Mouse (Mus musculus) left cerebral cortex, postnatal 14 days (tissue): ENCODE results near the gene Ccdc177. TPM values are rescaled to one million over a fixed set of nuclear protein-coding genes. Genes with fewer than 3 reads are reported as not detected.

Source experiments
- DNase-seq, 2 experiments: peaks; one replicate each; pipeline ENCODE4 v3.0.0; 2021 to 2022; ENCODE audit warnings: low spot score in 2 of 2, mixed read lengths in 1 of 2
- intact Hi-C: fragments of 180-260 bp; cut with DNase I; formaldehyde crosslinking; loops from one replicate; pipeline ENCODE4 v1.15.1; 2025
- total RNA-seq, 2 experiments: library from RNA; stranded (reverse); gene quantifications; 2 replicates each; pipeline ENCODE4 v1.2.3; 2021

Gene Ccdc177
- total RNA-seq, 2 experiments from 2014 or later = 17.0 to 18.1 TPM

DNA sequence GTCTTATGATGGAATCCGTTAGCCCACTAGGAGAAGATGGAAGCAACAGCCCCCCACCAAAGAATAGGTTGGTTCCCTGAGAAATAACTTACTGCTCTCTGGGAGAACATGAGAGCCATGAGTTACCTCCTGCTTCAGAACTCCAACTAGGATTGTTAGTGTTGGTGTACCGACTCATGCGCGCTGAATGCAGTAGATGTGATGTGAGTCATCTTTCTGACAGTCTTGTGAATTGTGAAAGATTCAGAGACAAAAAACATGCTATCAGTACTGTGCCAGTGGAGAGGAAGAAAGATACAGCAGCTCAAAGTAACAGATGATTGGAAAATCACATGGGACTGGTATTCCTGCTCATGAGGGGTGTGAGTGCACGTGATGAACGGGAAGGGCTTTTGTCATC lies 8.9 kb downstream of the Ccdc177 start:
- DNase-seq = no peak
- intact Hi-C loops = no loop called here

DNA sequence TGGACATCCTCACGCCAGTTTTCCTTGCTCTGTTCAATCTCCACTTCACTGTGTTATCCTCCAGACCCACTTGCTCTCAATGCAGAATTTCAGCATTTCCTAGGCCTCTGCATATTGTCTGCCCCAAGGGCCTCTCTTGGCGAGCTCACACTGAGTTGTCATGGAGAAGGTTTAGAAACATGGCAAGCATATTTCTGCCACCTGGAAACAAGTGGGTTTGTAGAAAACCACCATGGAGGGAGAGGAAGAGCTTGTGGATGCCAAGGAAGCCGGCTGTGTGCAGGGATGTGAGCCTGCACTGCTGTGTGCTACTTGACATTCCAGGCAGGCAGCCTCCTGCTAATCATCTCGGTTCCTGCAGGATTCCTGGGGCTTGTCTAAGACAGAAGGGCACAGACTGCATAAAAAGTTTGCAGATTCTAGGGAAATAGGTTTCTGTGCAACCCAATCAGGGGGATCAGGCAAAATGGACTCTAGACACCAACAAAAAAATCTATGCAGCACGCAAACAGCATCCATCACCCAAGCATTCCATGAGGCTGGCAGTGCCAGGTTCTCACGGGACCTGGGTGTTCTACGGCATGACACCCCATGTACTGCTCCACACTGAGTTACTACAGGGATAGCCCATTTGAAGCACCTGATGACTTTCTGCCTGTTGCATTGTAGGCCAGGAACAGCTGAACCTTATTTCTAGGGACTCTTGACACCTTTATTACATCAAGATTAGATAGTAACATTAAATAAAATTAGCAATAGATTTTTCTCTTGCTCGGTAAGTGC lies 14.3 kb downstream of the Ccdc177 start:
- intact Hi-C loops = no loop called here
- peak; percentile 48 to 69 for DNase-seq

DNA sequence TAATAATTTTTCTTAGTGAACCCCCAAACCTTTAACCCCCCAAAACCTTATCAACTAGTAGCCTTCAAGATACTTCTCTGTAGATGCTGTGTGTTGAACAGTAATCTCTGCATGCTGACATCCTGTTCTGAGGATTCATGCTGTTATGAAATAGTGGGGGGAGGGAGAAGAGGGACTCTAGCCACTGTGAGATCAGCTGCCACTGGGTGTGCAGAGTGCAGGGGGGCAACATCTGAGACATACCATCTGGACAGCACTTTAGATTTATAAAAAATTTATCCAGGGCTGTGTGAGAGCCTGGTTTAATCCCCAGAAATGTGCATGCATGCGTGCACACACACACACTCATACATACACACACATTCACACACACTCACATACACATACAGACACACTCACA lies 15.9 kb downstream of the Ccdc177 start:
- intact Hi-C loops = no loop called here
- DNase-seq = no peak

DNA sequence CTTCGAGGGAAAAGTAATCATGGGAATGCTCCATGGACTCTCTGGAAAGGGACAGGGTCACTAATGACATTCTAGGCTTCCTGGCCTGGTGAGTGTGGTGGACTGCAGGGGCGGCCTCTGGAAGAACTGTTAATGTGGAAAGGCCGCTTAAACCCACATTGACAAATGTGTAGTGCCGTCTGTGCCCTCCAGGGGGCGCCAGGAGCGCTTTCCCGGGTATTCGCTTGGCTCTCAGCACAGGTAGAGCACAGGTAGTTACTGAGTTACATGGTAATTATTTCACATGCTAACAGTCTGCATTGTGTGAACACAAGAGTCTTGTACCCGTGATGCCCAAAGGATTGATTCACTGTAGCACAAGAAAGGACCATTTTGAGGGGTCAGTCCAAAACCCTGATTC lies 21.0 kb downstream of the Ccdc177 start:
- DNase-seq = no peak
- intact Hi-C loops = no loop called here

DNA sequence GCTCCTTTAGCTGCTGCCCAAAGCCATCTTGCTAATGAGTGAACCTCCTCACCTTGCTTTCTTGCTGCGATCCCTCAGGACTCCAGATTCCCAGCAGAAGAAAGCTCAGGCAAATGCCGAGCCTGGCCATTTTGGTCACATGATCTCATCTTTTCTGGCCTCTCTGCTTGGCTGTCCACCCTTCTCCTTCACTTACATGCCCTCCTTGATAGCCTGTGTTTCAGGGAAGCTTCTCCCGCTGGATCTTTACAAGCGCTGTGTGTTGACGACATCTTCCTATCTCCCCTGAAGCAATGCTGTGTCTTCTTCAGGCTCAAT lies 23.2 kb downstream of the Ccdc177 start:
- intact Hi-C loops = no loop called here
- DNase-seq = no peak

DNA sequence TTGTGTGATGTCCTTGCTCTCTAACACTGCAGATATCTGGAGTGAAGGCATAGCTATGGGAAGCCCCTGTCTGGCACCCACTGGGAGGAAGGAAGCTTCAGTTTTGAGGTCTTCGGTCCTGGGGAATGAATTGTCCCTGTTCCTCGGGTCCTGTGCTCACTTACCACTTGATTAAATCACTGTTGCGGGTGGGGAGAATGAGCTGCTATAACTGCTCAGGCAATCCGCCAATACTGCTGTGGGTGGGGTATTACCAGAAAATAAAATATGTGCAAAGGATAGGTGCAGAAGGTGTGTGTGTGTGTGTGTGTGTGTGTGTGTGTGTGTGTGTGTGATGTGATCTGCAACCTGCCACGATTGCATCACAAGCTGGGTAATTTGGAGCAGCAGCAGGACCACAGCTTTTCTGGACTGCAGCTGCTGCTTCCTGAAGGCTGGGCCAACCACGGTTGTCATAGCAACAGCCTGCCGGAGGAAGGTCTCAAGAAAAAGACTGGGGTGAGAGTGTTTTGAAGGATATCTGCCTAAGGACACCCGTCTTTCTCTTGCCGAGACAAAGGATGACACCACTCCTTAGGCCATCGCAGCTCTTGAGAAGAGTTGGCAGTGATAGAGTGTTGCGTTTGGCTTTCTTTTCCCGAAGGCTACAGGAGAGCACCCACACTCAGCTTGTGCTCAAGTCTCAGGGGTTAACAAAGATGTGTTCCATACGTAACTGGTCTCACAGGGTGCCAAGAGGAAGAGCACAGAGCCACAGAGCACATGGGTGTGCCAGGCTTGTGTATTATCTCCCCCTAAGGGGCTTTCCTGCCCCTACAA lies 23.8 kb downstream of the Ccdc177 start:
- peak; percentile 74 to 88 for DNase-seq
- intact Hi-C loops = no loop called here

DNA sequence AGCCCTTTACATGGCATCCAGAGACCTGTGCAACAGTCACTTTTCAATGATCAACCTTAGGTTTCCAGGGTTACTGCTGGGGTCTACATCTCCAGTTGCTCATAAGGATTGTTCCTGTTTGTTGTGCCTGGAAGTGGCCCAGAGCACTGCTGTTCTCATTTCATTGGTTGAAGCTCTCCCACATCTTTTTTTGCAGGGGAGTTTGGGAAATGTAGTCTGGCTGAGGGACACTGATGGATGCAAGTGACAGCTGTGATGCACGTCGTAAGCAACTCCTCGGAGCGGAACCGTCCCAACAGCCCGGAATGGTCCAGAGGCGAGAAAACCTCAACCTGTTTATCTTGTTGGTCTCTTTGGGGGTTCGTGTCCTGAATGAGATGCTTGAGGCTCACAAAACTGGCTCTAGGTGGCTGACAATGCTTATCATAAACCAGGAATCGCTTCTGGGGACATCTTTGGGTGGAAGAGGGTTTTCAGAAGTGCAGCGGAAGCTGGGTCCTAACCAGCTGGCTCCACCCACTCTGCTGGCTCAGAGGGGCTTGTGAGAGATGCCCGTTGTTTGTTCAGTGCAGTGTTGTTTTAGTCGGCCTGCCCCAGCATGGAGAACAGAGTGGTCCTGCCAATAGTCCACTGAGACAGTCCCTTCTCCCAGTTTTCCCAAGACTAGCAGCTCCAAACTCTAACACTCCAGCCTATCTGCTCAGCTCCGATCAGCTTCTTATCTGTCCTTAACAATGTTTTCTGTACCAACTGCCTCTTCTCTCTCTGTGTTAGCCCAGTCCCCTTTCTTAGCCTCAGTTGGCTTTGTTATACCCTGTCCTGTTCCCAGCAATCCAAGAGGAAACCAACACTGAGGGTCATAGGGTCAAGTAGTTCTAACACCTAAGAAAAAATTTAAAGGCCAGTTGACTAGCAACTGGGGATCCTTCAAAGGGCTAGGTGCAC lies 25.7 kb downstream of the Ccdc177 start:
- intact Hi-C loops = no loop called here

DNA sequence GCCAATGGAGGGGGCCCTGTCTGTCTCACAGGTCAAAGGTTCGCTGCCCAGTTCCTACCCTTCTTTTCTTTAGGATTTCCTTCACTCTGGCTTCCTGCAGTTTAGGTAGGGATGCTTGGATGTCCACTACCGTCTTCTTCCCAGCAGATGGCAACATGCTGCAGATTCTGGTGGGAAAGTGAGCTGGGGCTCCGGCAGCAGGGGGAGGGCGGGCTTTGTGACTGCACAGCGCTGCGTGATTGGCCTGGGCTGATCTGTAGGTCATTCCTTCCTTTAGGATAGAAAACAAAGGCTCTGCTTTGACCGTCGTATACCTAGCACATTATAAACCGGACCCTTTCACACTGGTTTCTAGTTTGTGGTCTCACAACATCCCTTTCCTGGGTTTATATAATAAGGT lies 29.9 kb downstream of the Ccdc177 start:
- intact Hi-C loops = loop anchor here (1.0 kb wide), 1 partner anchor 30 kb away; the partner anchor contains the start of gene Ccdc177

More for the DNA sequence above, 25.7 kb downstream of the Ccdc177 start:
- DNase-seq = no peak

DNA sequence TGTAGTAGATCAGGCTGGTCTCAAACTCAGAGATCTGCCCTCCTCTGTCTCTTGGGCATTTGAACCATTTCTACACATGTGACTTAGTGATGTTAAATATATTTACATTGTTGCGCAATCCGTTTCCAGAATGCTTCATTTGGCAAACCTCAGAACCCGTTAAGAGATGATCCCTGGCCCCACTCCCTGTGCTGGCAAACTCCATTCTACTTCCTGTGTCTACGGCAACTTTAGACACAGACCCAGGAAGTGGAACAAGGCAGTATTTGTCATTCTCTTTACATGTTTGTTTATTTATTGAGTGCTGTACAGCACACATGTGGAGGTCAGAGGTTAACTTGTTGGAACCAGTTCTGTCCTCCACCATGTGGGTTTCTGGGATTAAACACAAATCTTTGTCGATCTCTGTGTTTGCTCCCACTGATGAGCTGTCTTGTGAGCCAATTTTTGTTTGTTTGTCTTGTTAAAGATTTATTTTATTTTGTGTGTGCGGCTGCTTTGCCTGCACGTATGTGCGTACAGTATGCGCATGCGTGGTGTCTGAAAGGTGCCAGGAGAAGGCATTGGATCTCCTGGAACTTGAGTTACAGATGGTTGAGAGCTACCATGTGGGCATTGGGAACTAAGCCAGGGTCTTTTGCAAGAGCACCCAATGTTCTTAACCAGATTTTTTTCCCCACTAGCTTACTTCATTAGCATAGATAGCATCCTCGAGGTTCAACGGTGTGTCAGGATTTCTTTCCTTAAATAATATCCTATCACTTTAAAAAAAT lies 30.5 kb downstream of the Ccdc177 start:
- intact Hi-C loops = loop anchor here (1.0 to 10.0 kb wide), 3 partner anchors 30 to 575 kb away; partner anchors contain the start of gene Ccdc177
- DNase-seq = peak in 1 of 2 experiments; percentile 69

More for the DNA sequence above, 29.9 kb downstream of the Ccdc177 start:
- DNase-seq = peak; percentile 80 to 86

DNA sequence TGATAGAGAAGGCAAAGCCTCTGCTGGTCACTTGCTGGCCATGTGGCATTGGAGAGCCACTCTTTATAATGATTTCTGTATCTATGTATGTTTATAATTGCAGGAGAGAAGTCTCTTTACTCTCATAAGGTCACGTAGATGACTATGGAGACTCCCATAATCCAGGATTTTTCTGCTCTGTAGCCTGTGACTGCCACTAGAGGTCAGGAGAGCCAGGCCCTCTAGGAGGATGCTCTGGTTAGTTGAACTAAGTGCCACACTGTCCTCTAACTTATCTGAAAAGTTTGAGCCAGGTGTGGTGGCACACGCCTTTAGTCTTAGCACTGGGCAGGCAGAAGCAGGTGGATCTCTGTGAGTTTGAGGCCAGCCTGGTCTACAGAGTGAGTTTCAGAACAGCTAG lies 31.7 kb downstream of the Ccdc177 start:
- DNase-seq = no peak
- intact Hi-C loops = loop anchor here (5.0 to 10.0 kb wide), 2 partner anchors 232 to 574 kb away; no protein-coding TSS in a partner anchor

DNA sequence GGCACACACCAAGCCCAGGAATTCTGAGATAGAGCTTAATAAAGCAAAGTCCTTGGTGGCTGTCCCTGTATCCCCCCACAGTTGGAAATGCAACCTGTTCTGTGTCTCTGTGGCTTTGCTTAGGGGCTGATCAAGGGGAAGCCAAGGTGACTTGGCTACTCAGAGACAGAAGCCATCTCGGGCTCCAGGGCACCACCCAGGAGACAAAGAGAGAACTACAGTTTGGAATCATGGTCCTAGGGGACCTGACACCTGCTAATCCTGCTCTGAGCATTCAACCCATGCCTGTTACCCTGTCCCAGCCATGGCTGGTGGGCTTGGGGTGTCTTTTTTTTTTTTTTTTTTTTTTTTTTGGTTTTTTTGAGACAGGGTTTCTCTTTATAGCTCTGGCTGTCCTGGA lies 32.3 kb downstream of the Ccdc177 start:
- no peak for DNase-seq
- intact Hi-C loops = loop anchor here (5.0 to 10.0 kb wide), 2 partner anchors 231 to 573 kb away; no protein-coding TSS in a partner anchor

DNA sequence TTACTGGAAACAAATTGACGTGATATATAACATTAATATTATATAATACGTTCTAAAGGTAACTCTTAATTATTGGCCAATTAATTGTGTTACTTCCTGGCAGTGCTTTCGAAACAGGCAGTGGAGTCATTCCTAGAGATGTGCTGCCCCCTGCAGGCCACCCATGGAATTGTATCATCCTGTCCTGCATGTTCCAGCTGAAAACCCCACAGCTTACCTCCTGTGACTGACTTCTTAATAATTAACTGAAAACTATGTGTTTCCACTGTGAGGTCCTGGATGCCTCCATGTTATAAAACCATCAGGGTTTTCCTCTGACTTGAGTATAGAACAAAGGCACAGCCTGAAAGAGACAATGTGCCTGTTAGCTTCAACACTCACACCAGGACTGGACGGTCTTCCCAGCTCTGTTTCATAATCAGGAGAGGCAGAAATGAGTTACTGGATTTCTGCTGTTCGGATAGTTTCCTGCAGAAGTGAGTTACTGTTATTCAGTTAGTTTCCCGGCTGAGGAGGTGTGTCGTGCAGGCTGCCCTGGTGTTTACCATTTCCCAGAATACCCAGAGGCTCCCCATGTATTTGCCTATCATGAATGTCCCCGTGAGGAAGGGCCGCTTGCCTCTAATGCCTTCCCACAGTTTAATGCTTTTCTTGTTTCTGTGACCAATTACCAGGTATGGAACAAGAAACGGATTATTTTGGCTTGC lies 35.5 kb downstream of the Ccdc177 start:
- DNase-seq = peak; percentile 79 to 90
- intact Hi-C loops = loop anchor here (5.0 to 10.0 kb wide), 2 partner anchors 228 to 570 kb away; no protein-coding TSS in a partner anchor

DNA sequence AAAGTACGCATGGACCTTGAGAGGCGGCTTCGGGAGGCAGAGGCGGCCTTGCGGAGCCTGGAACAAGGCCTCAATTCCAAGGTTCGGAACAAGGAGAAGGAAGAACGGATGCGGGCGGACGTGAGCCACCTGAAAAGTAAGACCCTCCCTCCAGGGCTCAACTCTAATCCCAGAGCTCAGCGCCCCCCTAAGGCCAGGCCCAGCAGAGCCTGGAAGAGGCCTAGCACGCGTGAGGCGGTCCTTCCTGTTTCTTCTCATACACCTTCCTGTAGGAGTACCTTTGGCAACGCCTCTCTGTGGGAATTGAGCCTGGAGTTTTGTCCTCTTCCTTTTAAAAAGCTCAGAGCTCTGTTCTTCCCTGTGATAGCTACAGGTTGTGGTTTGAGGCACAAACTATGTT lies 39.0 kb downstream of the Ccdc177 start:
- intact Hi-C loops = loop anchor here (10.0 kb wide), 1 partner anchor 567 kb away; no protein-coding TSS in a partner anchor
- DNase-seq = no peak

DNA sequence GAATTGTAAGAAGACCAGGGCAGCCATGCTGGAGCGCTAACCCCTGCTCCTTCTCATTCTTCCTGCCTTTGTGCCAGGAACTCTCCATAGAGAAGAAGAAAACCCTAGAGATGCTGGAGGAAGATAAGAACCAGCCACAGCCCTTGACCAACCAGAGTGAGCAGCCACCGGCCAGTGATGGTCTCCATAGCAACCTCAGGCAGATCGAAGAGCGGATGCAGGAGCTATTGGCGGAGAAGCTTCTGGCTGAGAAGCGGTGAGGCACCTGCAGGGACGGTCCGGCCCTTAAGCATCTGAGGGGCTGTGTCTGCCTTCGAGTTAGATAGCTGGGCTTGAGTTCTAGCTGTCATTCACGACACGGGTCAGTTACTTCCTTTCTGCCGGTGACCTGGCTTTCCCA lies 40.0 kb downstream of the Ccdc177 start:
- intact Hi-C loops = loop anchor here (10.0 kb wide), 1 partner anchor 566 kb away; no protein-coding TSS in a partner anchor
- no peak for DNase-seq

DNA sequence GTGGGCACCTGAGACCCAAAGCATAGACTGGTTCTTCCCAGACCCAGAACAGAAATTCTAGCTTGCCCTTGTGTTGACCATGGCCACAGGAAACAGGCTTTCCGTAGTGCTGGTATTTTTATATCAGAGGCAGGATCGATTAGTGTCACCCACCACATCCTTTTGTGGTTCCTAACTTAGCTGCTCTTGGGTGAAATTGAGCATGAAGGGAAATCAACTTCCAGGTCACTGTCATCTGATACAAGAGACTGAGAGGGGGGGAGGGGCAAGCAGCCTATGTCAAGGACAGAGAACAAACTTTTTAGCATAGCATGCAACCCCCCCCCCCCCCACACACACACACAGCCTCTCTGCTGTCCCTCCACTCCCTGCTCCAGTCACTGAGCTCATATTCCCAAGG lies 41.3 kb downstream of the Ccdc177 start:
- intact Hi-C loops = no loop called here
- no peak for DNase-seq

DNA sequence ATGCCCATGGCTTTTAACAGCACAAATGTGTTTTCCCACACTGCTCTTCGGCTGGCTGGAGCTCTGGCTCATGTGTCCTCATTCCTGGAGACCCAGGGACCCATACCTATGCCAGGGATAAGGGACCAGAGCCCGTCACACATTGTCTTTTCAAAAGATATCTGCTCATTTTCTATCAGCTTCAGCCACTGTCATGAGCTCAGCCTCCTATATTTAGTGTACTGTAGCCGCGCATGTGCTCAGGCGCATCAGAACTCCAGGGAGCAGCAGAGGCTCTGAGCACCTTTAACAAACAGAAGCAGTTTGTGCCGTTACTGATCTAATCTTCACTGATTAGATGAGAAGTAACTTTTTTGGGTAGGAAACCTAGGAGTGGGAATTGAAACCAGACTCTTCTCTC lies 44.6 kb downstream of the Ccdc177 start:
- intact Hi-C loops = no loop called here
- DNase-seq = no peak

DNA sequence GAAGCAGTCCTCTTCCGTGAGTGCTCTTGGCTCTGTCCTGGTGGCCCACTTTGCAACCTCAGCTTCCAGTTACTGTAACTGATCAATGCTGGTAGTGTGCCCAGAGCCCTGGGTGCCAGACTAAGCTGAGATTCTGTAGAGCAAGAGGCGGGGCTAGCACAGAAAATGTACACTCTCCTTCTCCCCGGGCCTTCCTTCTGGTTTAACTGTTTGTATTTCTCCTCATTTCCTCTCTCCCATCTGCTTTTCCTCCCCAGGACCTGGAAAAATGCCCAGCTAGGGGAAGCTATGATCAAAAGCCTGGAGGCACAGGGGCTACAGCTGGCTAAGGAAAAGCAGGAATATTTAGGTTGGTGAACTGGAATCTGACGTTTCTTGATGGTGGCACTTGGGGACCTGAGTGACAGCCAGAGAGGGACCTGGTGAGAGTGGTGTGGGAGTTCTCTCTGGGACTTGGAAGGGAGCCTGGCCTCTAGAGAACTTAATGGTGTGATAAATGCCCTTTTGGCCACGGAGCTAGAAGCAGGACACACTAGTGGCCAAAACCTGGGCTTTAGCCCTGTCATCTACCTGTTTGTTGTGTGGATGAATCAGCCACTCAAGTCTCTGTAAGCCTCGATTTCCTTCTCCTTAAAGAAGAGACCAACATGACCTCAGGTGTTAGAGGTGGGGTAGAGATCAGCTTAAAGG lies 53.4 kb downstream of the Ccdc177 start:
- peak; percentile 24 to 40 for DNase-seq
- intact Hi-C loops = no loop called here
